Mouse (Mus musculus) CH12.LX (cell line): ENCODE results near the gene Atp13a2. TPM values are rescaled to one million over a fixed set of nuclear protein-coding genes. Genes with fewer than 3 reads are reported as not detected.

Experiments
- DNase-seq: peaks from one replicate; pipeline ENCODE4 v3.0.0-alpha.2; 2013; ENCODE audit errors: extremely low read depth
- H3K27ac ChIP-seq: 2 replicates; pipeline ENCODE4 v1.5.1; 2012; ENCODE audit warnings: low read depth, mild to moderate bottlenecking, control low read depth, moderate library complexity; ENCODE audit not compliant: insufficient read depth
- H3K27me3 ChIP-seq: replicated peaks from 2 replicates; pipeline ENCODE3; 2012; ENCODE audit warnings: inconsistent platforms
- H3K36me3 ChIP-seq, 2 experiments: replicated peaks in 1 of 2; 2 replicates each; pipeline versions ENCODE3 to v1.6.1; 2012; ENCODE audit warnings: inconsistent platforms in 1 of 2, low read length in 1 of 2, mild to moderate bottlenecking in 1 of 2, mixed read lengths in 1 of 2, moderate library complexity in 1 of 2; ENCODE audit not compliant: control insufficient read depth in 1 of 2, insufficient read depth in 1 of 2
- H3K4me1 ChIP-seq, 2 experiments: 2 replicates each; pipeline ENCODE4 v1.6.1; 2012; ENCODE audit warnings: inconsistent platforms in 1 of 2, moderate library complexity in 1 of 2; ENCODE audit not compliant: insufficient read depth in 2 of 2, control insufficient read depth in 1 of 2
- H3K4me2 ChIP-seq: 2 replicates; pipeline ENCODE4 v1.6.1; 2012; ENCODE audit warnings: low read depth, mild to moderate bottlenecking, control low read depth; ENCODE audit not compliant: poor library complexity, insufficient read depth, severe bottlenecking
- H3K4me3 ChIP-seq, 3 experiments: fragments of 150-350 bp in 1 of 3; sonication (generic) in 1 of 3; replicated peaks in 1 of 3; 2 replicates each; pipeline versions ENCODE3 to v1.5.1; 2011 to 2012; ENCODE audit warnings: low read depth in 2 of 3, low read length in 2 of 3, mild to moderate bottlenecking in 2 of 3, moderate library complexity in 2 of 3, control low read depth in 1 of 3, improper control_type of control experiment in 1 of 3, inconsistent platforms in 1 of 3, mixed read lengths in 1 of 3; ENCODE audit not compliant: poor library complexity in 1 of 3
- H3K79me2 ChIP-seq: replicated peaks from 2 replicates; pipeline ENCODE4 v1.6.1; 2012; ENCODE audit warnings: mild to moderate bottlenecking, moderate library complexity; ENCODE audit not compliant: control insufficient read depth, poor library complexity, insufficient read depth, severe bottlenecking; ENCODE audit errors: extremely low read depth
- H3K9ac ChIP-seq: 2 replicates; pipeline ENCODE4 v1.6.1; 2012; ENCODE audit warnings: low read depth, mild to moderate bottlenecking, control low read depth, moderate library complexity; ENCODE audit not compliant: insufficient read depth
- H3K9me3 ChIP-seq: replicated peaks from 2 replicates; pipeline ENCODE3; 2012; ENCODE audit warnings: low read length, inconsistent platforms, mixed read lengths
- CHD2 ChIP-seq: IDR thresholded peaks from 2 replicates; pipeline ENCODE4 v1.6.1; 2011; ENCODE audit warnings: low read length, improper control_type of control experiment
- CTCF ChIP-seq, 2 experiments: IDR thresholded peaks in 1 of 2; conservative IDR thresholded peaks in 1 of 2; 2 replicates each; pipeline ENCODE4 v1.5.1; 2011 to 2012; ENCODE audit warnings: low read depth in 2 of 2, low read length in 2 of 2, improper control_type of control experiment in 1 of 2, inconsistent platforms in 1 of 2, mild to moderate bottlenecking in 1 of 2, moderate library complexity in 1 of 2
- E2F4 ChIP-seq: IDR thresholded peaks from 2 replicates; pipeline ENCODE4 v1.6.1; 2011; ENCODE audit warnings: low read depth, low read length, improper control_type of control experiment; ENCODE audit not compliant: insufficient replicate concordance
- IRF4 ChIP-seq: IDR thresholded peaks from 2 replicates; pipeline ENCODE4 v1.6.1; 2014; ENCODE audit warnings: low read depth, mild to moderate bottlenecking, inconsistent platforms, low read length, improper control_type of control experiment
- JUN ChIP-seq: IDR thresholded peaks from 2 replicates; pipeline ENCODE4 v1.6.1; 2011; ENCODE audit warnings: low read depth, mild to moderate bottlenecking, low read length, improper control_type of control experiment, moderate library complexity; ENCODE audit not compliant: insufficient read depth
- KAT2A ChIP-seq: IDR thresholded peaks from 2 replicates; pipeline ENCODE4 v1.6.1; 2012; ENCODE audit warnings: low read length, improper control_type of control experiment, inconsistent platforms; ENCODE audit not compliant: insufficient replicate concordance
- MAFK ChIP-seq: IDR thresholded peaks from 2 replicates; pipeline ENCODE4 v1.6.1; 2011; ENCODE audit warnings: low read length, improper control_type of control experiment; ENCODE audit not compliant: insufficient replicate concordance
- MAX ChIP-seq: IDR thresholded peaks from 2 replicates; pipeline ENCODE4 v1.6.1; 2011; ENCODE audit warnings: low read length, improper control_type of control experiment
- MAZ ChIP-seq: IDR thresholded peaks from 2 replicates; pipeline ENCODE4 v1.6.1; 2012; ENCODE audit warnings: low read depth, mild to moderate bottlenecking, inconsistent platforms, low read length, improper control_type of control experiment, moderate library complexity
- MEF2A ChIP-seq: IDR thresholded peaks from 2 replicates; pipeline ENCODE4 v1.6.1; 2014; ENCODE audit warnings: low read depth, mild to moderate bottlenecking, inconsistent platforms, low read length, improper control_type of control experiment, borderline replicate concordance
- MXI1 ChIP-seq: IDR thresholded peaks from 2 replicates; pipeline ENCODE4 v1.6.1; 2011; ENCODE audit warnings: mild to moderate bottlenecking, low read depth, low read length, improper control_type of control experiment
- NELFE ChIP-seq: IDR thresholded peaks from 2 replicates; pipeline ENCODE4 v1.6.1; 2011; ENCODE audit warnings: low read depth, low read length, improper control_type of control experiment
- NRF1 ChIP-seq: IDR thresholded peaks from 2 replicates; pipeline ENCODE4 v1.6.1; 2014; ENCODE audit warnings: low read depth, mild to moderate bottlenecking, inconsistent platforms, low read length, improper control_type of control experiment, moderate library complexity
- RAD21 ChIP-seq: IDR thresholded peaks from 2 replicates; pipeline ENCODE4 v1.6.1; 2011; ENCODE audit warnings: low read depth, mild to moderate bottlenecking, low read length, improper control_type of control experiment, moderate library complexity
- SIN3A ChIP-seq: IDR thresholded peaks from 2 replicates; pipeline ENCODE4 v1.6.1; 2012; ENCODE audit warnings: low read length, improper control_type of control experiment, inconsistent platforms
- SMC3 ChIP-seq: IDR thresholded peaks from 2 replicates; pipeline ENCODE4 v1.6.1; 2011; ENCODE audit warnings: low read depth, low read length, improper control_type of control experiment
- TBP ChIP-seq: conservative IDR thresholded peaks from 2 replicates; pipeline ENCODE4 v1.6.1; 2011; ENCODE audit warnings: low read depth, low read length, improper control_type of control experiment
- TCF12 ChIP-seq: IDR thresholded peaks from 2 replicates; pipeline ENCODE4 v1.6.1; 2014; ENCODE audit warnings: low read depth, mild to moderate bottlenecking, inconsistent platforms, low read length, improper control_type of control experiment
- ZC3H11A ChIP-seq: IDR thresholded peaks from 2 replicates; pipeline ENCODE4 v1.6.1; 2012; ENCODE audit warnings: low read depth, mild to moderate bottlenecking, inconsistent platforms, low read length, improper control_type of control experiment
- ZNF384 ChIP-seq: IDR thresholded peaks from 2 replicates; pipeline ENCODE4 v1.6.1; 2012; ENCODE audit warnings: low read depth, low read length, improper control_type of control experiment, inconsistent platforms
- dilution Hi-C: fragments of 300-500 bp; cut with MboI; formaldehyde crosslinking; loops from 2 replicates; pipeline ENCODE4 v1.14.3; 2020; ENCODE audit warnings: low sequenced_read_pairs; ENCODE audit not compliant: extremely low pct_unique_long_range_greater_than_20kb, extremely low pct_ligation_motif_present
- in situ Hi-C: fragments of 300-500 bp; cut with MboI; formaldehyde crosslinking; loops from 3 replicates; pipeline ENCODE4 v1.14.3; 2019; ENCODE audit warnings: low sequenced_read_pairs, low pct_ligation_motif_present, low pct_unique_long_range_greater_than_20kb, mixed read lengths
- polyA plus RNA-seq: library from polyadenylated mRNA; unstranded; fragments of >175 nt; gene quantifications from 2 replicates; pipeline ENCODE4 v1.2.1, GENCODE M21; 2012; ENCODE audit warnings: low read depth; ENCODE audit not compliant: insufficient read length
- total RNA-seq, 2 experiments: library from RNA; depleted of rRNA; stranded (reverse); fragments of 300-350 nt in 1 of 2; fragments of >200 nt in 1 of 2; gene quantifications; 2 replicates each; pipeline ENCODE4 v1.2.3; 2012 to 2014

Gene Atp13a2
- total and polyA plus RNA-seq, 3 experiments = 22.2 to 54.7 (median 48.5) TPM

DNA sequence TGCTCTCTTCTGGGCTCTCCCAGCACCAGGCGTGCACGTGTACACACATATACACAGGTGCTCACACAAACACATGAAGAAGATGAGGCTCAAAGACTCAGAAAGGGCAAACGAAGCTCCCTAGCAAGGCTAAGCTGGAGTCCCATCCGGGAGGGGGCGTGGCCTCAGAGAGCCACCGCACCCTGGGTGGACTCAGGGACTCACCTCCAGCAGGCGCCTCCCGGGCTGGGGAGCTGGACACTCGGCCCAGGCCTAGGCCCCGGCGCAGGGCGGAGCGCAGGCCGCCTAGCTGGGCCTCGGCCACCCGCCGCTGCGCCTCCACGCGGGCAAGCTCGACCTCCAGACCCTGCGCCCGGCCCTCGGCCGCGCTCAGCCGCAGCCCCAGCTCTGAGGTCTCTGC, 38.3 kb downstream of the Atp13a2 start:
- Histone ChIP-seq H3K4me3 (no peak overlapping the region), H3K9ac (no peak overlapping the region)
- dilution Hi-C loops = no loop called here
- TF ChIP-seq JUN = no peak
- TF ChIP-seq CTCF (conservative IDR thresholded peaks at IDR 0.05 in 1 of 2, IDR thresholded peaks at IDR 0.05 in 1 of 2; ENCODE audit: low read depth in 2 of 2, low read length in 2 of 2) = no peak
- TF ChIP-seq MXI1 = no peak
- no peak for TF ChIP-seq KAT2A
- no peak for TF ChIP-seq MAX
- no peak for TF ChIP-seq ZNF384
- no peak for TF ChIP-seq E2F4
- TF ChIP-seq MAFK = no peak
- TF ChIP-seq, all 38 proteins: peak for 0
- no peaks in the 10 kb centered on the region for H3K27me3 ChIP-seq
- no peaks in the 10 kb centered on the region for H3K4me1 ChIP-seq
- H3K79me2 ChIP-seq = no peaks in the 10 kb centered on the region
- H3K36me3 ChIP-seq = peaks cover 7 to 85% of the 10 kb centered on the region in 2 experiments
- H3K4me2 ChIP-seq = no peak overlapping the region
- no peak overlapping the region for H3K27ac ChIP-seq
- DNase-seq = no peak
- in situ Hi-C loops = loop anchor here (5.0 kb wide), 1 partner anchor 53 kb away; no protein-coding TSS in a partner anchor
- H3K9me3 ChIP-seq = no peaks in the 10 kb centered on the region

DNA sequence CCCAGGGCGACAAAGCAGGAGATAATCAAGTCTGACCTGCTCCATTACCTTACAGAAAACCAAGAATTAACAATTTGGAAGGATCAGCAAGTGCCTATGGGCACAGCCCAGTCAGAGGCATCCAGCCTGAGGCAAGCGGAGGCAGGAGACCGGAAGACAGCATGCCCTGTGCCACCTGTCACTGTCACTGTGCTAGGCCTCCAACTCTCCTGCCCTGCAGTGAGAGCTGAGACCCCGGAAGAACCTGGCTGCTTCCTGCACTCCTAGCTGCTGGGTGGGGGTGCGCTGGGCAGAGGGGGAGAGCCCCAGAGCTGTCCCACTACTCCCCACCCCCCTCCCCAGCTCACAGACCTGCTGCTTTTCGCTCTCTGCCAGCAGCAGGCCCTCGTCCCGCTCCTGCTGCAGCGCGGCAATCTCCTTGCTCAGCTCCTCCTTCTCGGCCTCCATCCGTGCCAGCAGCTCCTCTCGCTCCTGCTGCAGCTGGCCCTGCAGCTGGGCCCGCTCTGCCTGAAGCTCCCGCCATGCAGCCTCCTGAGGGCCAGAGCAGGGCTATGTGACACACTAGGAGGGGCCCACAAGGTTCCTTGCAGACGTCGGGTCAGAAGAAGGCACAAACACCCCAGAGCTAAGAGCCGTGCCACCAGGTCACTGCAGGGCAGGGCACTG, 44.0 kb downstream of the Atp13a2 start:
- Histone ChIP-seq H3K4me2 (no peak overlapping the region), H3K27me3 (no peaks in the 10 kb centered on the region), H3K4me1 (no peaks in the 10 kb centered on the region), H3K9ac (no peak overlapping the region), H3K9me3 (no peaks in the 10 kb centered on the region), H3K36me3 (peaks cover 7 to 85% of the 10 kb centered on the region in 2 experiments), H3K27ac (no peak overlapping the region), H3K79me2 (no peaks in the 10 kb centered on the region), H3K4me3 (no peak overlapping the region)
- no peak for TF ChIP-seq RAD21
- no peak for TF ChIP-seq CTCF (conservative IDR thresholded peaks at IDR 0.05 in 1 of 2, IDR thresholded peaks at IDR 0.05 in 1 of 2; ENCODE audit: low read depth in 2 of 2, low read length in 2 of 2)
- no peak for TF ChIP-seq SMC3
- no peak for TF ChIP-seq CHD2
- TF ChIP-seq NELFE = no peak
- no peak for TF ChIP-seq NRF1
- dilution Hi-C loops = no loop called here
- in situ Hi-C loops = no loop called here
- no peak for DNase-seq

DNA sequence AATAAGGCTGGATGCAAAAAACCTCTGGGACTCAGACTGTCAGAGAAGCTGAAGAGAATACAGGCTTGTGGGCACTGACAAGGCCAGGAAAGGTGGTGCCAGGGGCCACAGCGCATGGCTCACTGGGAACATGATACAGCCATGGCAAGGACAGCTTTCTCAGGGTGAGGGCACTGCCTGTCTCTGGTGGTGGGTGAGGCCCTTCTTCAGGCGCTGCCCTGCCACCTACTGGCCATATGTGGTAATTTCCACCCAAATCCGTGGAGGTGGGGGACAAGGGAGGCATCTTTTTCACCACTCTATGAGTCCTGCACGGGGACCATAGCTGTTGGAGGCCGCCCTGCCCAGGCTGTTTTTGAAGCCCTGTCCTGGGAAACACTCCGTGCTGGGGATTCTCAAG, 45.1 kb downstream of the Atp13a2 start:
- no peaks in the 10 kb centered on the region for H3K4me1 ChIP-seq
- DNase-seq = peak; percentile 71
- dilution Hi-C loops (no loop called here), in situ Hi-C loops (no loop called here)
- no peaks in the 10 kb centered on the region for H3K9me3 ChIP-seq
- peak; percentile 51; the same call in 1 of the 2 replicates for TF ChIP-seq NELFE
- peak; percentile 85 for TF ChIP-seq SMC3
- TF ChIP-seq TBP = no peak
- 0 out of 2 replicates have a peak, but pooled peaks have one; percentile 19 for TF ChIP-seq IRF4
- peak; percentile 51 to 92 for TF ChIP-seq CTCF (conservative IDR thresholded peaks at IDR 0.05 in 1 of 2, IDR thresholded peaks at IDR 0.05 in 1 of 2; ENCODE audit: low read depth in 2 of 2, low read length in 2 of 2)
- TF ChIP-seq MAFK = no peak
- no peak for TF ChIP-seq SIN3A
- peak; percentile 29; the same call in 1 of the 2 replicates for TF ChIP-seq MEF2A
- peak; percentile 59; the same call in 1 of the 2 replicates for TF ChIP-seq MAZ
- TF ChIP-seq ZC3H11A = peak; percentile 54
- TF ChIP-seq TCF12 = peak; percentile 37; the same call in 1 of the 2 replicates
- peak; percentile 91 for TF ChIP-seq RAD21
- H3K9ac ChIP-seq = no peak overlapping the region
- H3K4me3 ChIP-seq = no peak overlapping the region
- peaks cover 7 to 84% of the 10 kb centered on the region in 2 experiments for H3K36me3 ChIP-seq
- no peaks in the 10 kb centered on the region for H3K27me3 ChIP-seq
- no peak overlapping the region for H3K4me2 ChIP-seq
- no peak overlapping the region for H3K27ac ChIP-seq
- no peaks in the 10 kb centered on the region for H3K79me2 ChIP-seq
